Mouse (Mus musculus): ENCODE measurements around the gene Gm15319. TPM values are rescaled to one million over a fixed set of nuclear protein-coding genes. Genes with fewer than 3 reads are reported as not detected.
"Not testable (repeated sequence)": the region's sequence is repeated elsewhere in the genome, so short reads cannot be mapped to it uniquely, and the experiment has no call there.

The Gm15319 gene
- total RNA-seq (2014; rRNA removed; ENCODE audit: low replicate concordance) (0.19 TPM in 1 of 2 replicates, not detected in the other), polyA plus RNA-seq (2015; fragmentation: Nextera tagmentation; extraction: Ambion mirVana) (0.04 TPM in 1 of 2 replicates, not detected in the other)

DNA sequence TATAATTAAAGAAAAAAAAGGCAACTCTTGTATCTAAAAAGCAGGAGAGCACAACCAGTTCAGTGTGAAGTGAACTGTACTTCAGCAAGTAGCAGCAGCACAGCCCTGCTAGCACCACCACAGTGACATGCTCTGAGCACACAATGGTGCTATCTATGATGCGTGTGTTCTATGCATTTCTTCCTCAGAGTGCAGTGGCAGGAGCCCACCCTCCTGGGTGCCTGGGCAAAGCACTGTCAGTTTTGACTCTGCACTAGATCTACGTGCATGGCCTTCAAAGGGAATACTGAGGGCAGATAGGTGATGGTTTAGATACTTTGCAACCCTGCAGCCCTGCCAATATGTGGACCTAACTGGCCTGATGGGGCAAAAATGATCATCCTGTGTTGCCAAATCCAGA lies at the start of gene Gm15319:
Gm15319 (minus strand) TSS at position 101 of the 400 bp plus-strand sequence.
- whole genome bisulfite sequencing = no CpG with 5 or more reads among the region's 2 CpGs
- H3K27me3 ChIP-seq (ENCODE audit: control insufficient read depth, insufficient read depth, low read length); ATAC-seq (ENCODE audit: insufficient read depth, low read depth); H3K36me3 ChIP-seq (replicated peaks; ENCODE audit: control insufficient read depth, insufficient read depth, low read length); H3K9me3 ChIP-seq (replicated peaks; ENCODE audit: control insufficient read depth, low read length); H3K4me3 ChIP-seq (ENCODE audit: low read depth, low read length); H3K9ac ChIP-seq (replicated peaks; ENCODE audit: low read depth, low read length); DNase-seq (ENCODE audit: low spot score); H3K4me1 ChIP-seq (ENCODE audit: control insufficient read depth, insufficient read depth); H3K4me2 ChIP-seq (ENCODE audit: low read depth, low read length); H3K27ac ChIP-seq (ENCODE audit: low read depth): not testable (repeated sequence)

DNA sequence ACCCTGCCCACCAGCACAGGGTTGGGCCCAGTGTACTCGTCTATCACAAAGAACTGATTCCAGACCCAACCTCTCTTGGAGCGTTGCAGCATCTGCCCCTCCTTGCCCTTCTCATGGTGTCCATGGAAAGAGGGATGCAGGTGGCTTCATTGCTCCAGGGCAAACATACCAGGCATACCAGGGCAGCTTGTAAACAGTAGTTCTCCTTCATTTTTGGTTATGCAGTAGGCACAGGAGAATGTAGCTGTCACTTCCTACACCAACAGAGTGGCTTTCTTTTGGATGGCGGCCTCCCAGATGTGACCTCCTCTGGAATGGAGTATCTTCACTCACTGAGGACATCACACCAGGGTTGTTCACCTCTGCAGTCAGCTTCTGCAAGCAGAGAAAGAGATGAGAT lies 47.3 kb upstream of the Gm15319 start:
- H3K4me3 ChIP-seq (ENCODE audit: low read depth, low read length); H3K27ac ChIP-seq (ENCODE audit: low read depth); ATAC-seq (ENCODE audit: insufficient read depth, low read depth); H3K4me1 ChIP-seq (ENCODE audit: control insufficient read depth, insufficient read depth); DNase-seq (ENCODE audit: low spot score); H3K4me2 ChIP-seq (ENCODE audit: low read depth, low read length); H3K9ac ChIP-seq (replicated peaks; ENCODE audit: low read depth, low read length); H3K9me3 ChIP-seq (replicated peaks; ENCODE audit: control insufficient read depth, low read length); H3K27me3 ChIP-seq (ENCODE audit: control insufficient read depth, insufficient read depth, low read length); H3K36me3 ChIP-seq (replicated peaks; ENCODE audit: control insufficient read depth, insufficient read depth, low read length): not testable (repeated sequence)
- no CpG with 5 or more reads among the region's 3 CpGs for WGBS

DNA sequence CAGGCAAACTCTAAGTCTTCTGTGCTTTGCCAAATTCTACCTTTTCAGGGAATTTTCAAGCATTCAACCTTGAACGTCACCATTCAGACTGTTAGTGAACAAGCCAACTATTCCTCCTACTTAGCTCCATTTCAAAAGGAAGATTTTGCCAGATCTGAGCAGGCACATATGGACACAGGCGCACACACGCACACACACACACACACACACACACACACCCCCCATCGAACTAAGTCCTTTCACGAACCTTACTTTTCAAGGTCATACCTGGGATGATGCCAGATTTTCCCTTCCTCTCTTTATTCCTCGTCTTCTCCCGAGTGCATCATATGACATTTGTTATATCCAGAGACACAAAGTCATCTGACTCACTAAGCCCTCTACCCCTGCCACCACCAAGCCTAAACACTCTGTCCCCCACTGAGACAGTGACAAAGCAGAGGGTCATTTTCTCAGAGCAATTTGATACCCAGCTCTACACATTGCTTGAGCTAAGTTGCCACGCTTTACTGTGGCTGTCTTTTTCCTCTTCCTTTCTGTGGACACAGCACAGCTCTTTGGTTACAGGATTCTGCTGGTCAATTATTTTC lies 45.5 kb upstream of the Gm15319 start:
- WGBS = 91% methylated on average over 7 of the region's 8 CpGs
- H3K4me2 ChIP-seq (ENCODE audit: low read depth, low read length); H3K36me3 ChIP-seq (replicated peaks; ENCODE audit: control insufficient read depth, insufficient read depth, low read length); DNase-seq (ENCODE audit: low spot score); H3K27me3 ChIP-seq (ENCODE audit: control insufficient read depth, insufficient read depth, low read length); H3K9ac ChIP-seq (replicated peaks; ENCODE audit: low read depth, low read length); H3K9me3 ChIP-seq (replicated peaks; ENCODE audit: control insufficient read depth, low read length); H3K4me3 ChIP-seq (ENCODE audit: low read depth, low read length); H3K4me1 ChIP-seq (ENCODE audit: control insufficient read depth, insufficient read depth); ATAC-seq (ENCODE audit: insufficient read depth, low read depth); H3K27ac ChIP-seq (ENCODE audit: low read depth): not testable (repeated sequence)

DNA sequence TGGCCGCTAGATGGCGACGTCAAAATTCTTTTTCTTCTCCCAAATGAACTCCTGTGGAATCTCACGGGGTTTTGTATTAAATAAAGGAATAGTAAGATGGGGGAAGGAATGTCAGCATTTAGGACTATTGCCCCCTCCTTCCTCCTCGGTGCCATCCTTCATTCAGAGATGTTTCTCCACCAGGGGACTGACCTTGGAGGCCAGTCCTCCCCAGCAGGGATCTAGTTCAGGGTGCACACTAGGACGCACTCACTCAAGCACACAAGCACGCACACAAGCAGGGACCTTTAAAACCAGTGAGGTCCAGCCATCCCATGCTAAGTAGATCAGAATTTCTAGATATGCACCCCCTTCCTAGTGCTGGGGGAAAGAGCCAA lies 26.3 kb upstream of the Gm15319 start:
- H3K27me3 ChIP-seq (ENCODE audit: control insufficient read depth, insufficient read depth, low read length); H3K4me1 ChIP-seq (ENCODE audit: control insufficient read depth, insufficient read depth); H3K36me3 ChIP-seq (replicated peaks; ENCODE audit: control insufficient read depth, insufficient read depth, low read length); DNase-seq (ENCODE audit: low spot score); H3K27ac ChIP-seq (ENCODE audit: low read depth); H3K4me3 ChIP-seq (ENCODE audit: low read depth, low read length); H3K4me2 ChIP-seq (ENCODE audit: low read depth, low read length); H3K9ac ChIP-seq (replicated peaks; ENCODE audit: low read depth, low read length); ATAC-seq (ENCODE audit: insufficient read depth, low read depth); H3K9me3 ChIP-seq (replicated peaks; ENCODE audit: control insufficient read depth, low read length): not testable (repeated sequence)
- WGBS = 9% methylated on average over 2 of the region's 7 CpGs

DNA sequence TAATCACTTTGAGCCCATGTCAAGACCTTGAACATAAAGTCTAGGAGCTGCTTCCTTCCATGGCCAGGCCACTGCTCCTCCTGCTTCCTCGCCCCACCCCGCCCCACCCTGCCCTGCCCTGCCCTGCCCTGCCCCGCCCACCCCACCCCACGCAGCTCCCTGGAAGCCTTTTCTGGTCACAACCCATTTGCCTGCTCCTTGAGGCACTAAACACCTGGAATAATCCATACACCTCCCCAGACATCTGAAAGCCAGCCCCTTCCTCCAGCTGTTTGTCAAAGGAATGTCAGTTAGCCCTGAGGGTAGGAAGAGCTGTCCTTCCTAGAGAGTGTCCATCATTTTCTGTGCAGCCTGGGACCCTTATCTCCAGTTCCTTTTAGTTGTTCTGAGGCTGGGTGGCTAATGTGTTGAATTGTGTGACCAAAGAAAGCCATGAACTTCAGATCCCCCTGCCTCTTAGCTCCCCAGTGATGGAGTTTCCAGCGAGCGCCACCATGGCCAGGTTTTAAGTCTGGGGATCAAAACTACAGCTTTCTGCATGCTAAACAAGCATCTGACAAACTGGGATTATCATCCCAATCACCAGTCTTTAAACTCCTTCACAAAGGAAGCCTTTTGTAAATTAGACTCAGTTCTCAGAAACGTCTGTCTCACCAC lies 25.8 kb upstream of the Gm15319 start:
- H3K27ac ChIP-seq (ENCODE audit: low read depth); H3K9me3 ChIP-seq (replicated peaks; ENCODE audit: control insufficient read depth, low read length); H3K4me3 ChIP-seq (ENCODE audit: low read depth, low read length); H3K36me3 ChIP-seq (replicated peaks; ENCODE audit: control insufficient read depth, insufficient read depth, low read length); H3K9ac ChIP-seq (replicated peaks; ENCODE audit: low read depth, low read length); H3K4me2 ChIP-seq (ENCODE audit: low read depth, low read length); H3K27me3 ChIP-seq (ENCODE audit: control insufficient read depth, insufficient read depth, low read length); ATAC-seq (ENCODE audit: insufficient read depth, low read depth); DNase-seq (ENCODE audit: low spot score); H3K4me1 ChIP-seq (ENCODE audit: control insufficient read depth, insufficient read depth): not testable (repeated sequence)
- WGBS = 50% methylated on average over 1 of the region's 7 CpGs

DNA sequence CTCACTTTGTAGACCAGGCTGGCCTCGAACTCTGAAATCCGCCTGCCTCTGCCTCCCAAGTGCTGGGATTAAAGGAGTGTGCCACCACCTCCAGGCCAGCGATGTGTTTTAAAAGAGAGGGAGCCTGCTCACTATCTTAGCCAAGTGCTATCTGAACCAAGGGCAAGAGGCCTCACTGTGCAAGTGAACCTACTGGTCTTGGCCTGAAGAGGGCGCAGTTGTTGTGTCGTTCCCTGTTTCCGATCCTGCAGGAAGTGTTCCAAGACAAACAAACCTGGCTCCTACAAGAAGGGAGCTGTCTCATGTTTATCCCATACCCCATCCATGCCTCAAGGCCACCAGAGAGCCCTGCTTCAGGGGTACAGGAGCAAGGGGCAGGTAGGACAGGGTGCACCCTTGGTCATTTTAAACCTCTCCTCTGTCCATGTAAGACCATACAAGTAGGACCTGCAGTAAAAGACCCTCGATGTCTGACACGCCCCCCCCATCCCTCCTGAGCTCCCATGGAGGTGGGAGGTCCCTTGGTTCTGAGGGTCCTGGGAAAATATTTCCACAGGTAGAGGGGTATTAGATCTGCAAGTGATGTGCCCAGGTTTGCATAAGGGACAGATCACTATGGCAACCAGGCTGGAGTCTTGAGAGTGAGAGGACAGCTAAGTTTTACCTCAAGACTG lies 24.2 kb upstream of the Gm15319 start:
- not testable (repeated sequence) for H3K27me3 ChIP-seq (ENCODE audit: control insufficient read depth, insufficient read depth, low read length); H3K36me3 ChIP-seq (replicated peaks; ENCODE audit: control insufficient read depth, insufficient read depth, low read length); H3K4me2 ChIP-seq (ENCODE audit: low read depth, low read length); H3K27ac ChIP-seq (ENCODE audit: low read depth); DNase-seq (ENCODE audit: low spot score); H3K9ac ChIP-seq (replicated peaks; ENCODE audit: low read depth, low read length); ATAC-seq (ENCODE audit: insufficient read depth, low read depth); H3K4me1 ChIP-seq (ENCODE audit: control insufficient read depth, insufficient read depth); H3K4me3 ChIP-seq (ENCODE audit: low read depth, low read length); H3K9me3 ChIP-seq (replicated peaks; ENCODE audit: control insufficient read depth, low read length)
- WGBS = 73% methylated on average over 2 of the region's 8 CpGs

DNA sequence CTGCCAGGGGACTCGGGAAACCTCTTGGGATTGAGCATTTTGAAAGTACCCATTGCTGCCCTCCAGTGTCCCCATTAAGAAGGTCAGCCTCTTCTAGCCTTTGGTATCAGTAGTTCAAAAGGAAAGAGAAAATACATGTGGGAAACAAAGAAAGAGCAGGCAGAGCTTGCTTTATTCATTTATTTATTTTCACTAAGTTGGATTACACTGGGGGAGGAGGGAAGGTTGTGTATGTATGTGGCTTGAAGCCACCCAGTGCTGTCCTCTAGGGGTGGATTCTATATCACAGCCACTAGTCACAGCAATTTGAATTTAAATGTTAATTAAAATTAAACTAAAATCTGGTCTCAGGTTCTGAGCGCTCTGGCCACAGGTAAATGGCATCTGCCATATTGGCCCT lies 22.0 kb upstream of the Gm15319 start:
- H3K27ac ChIP-seq (ENCODE audit: low read depth); H3K4me3 ChIP-seq (ENCODE audit: low read depth, low read length); ATAC-seq (ENCODE audit: insufficient read depth, low read depth); H3K36me3 ChIP-seq (replicated peaks; ENCODE audit: control insufficient read depth, insufficient read depth, low read length); H3K9ac ChIP-seq (replicated peaks; ENCODE audit: low read depth, low read length); H3K27me3 ChIP-seq (ENCODE audit: control insufficient read depth, insufficient read depth, low read length); H3K4me2 ChIP-seq (ENCODE audit: low read depth, low read length); H3K4me1 ChIP-seq (ENCODE audit: control insufficient read depth, insufficient read depth); DNase-seq (ENCODE audit: low spot score); H3K9me3 ChIP-seq (replicated peaks; ENCODE audit: control insufficient read depth, low read length): not testable (repeated sequence)
- no CpG with 5 or more reads among the region's 2 CpGs for WGBS

DNA sequence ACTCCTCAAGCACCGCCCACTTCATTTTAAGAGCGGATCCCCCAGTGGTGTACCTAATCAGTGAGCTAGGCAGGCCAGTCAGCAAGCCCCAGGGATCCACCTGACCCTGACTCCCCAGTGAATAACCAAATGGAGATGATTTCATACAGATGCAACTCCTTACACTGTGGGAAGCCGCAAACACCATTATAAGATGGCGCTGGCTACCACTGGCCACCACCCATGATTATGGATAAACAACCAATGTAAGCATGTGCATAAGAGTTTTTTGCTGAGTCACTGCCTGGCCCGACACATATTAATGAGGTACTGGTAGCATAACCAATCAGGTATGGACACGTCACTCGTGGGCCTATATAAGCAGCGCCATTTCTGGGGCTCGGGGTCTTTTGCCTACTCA lies 21.1 kb upstream of the Gm15319 start:
- not testable (repeated sequence) for H3K4me2 ChIP-seq (ENCODE audit: low read depth, low read length); H3K27me3 ChIP-seq (ENCODE audit: control insufficient read depth, insufficient read depth, low read length); H3K27ac ChIP-seq (ENCODE audit: low read depth); DNase-seq (ENCODE audit: low spot score); H3K9ac ChIP-seq (replicated peaks; ENCODE audit: low read depth, low read length); H3K4me1 ChIP-seq (ENCODE audit: control insufficient read depth, insufficient read depth); H3K4me3 ChIP-seq (ENCODE audit: low read depth, low read length); H3K36me3 ChIP-seq (replicated peaks; ENCODE audit: control insufficient read depth, insufficient read depth, low read length); ATAC-seq (ENCODE audit: insufficient read depth, low read depth); H3K9me3 ChIP-seq (replicated peaks; ENCODE audit: control insufficient read depth, low read length)
- 93% methylated on average over 6 of the region's 9 CpGs for WGBS

Data from heart, postnatal 0 days (tissue).